Mouse (Mus musculus): ENCODE measurements around the gene Agap3. TPM values are rescaled to one million over a fixed set of nuclear protein-coding genes. Genes with fewer than 3 reads are reported as not detected.

Gene Agap3
- polyA plus RNA-seq, 1 experiment from 2014 or later, result 24.6 TPM

DNA sequence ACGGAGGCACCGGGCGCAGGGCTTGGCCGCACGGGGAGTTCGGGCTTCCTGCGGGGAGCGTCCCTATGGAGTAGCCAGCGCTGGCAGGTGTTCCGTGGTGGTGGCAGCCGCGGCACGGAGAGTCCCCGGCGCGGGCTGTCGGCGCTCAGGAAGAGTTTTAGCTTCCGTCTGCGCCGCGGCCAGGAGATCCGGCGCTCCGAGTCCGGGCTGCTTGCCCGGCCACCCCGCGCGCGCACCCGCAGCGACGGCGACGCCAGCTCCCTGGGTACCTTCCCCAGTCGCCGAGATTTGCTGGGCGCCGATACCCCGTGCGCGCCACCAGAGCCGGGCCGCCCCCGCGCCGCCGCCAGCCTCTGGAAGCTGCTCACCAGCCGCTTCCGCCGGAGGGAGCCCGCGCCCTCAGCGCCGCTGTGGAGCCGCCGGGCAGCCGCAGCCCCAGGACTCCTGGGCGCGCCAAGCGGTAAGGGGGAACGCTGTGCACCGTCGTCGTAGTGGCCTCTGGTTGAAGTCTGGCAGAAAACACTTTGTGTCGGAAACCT is 22.8 kb downstream of the Agap3 start:
- H3K4me2 ChIP-seq, result peak overlapping the region; percentile 96
- H3K9me3 ChIP-seq (replicated peaks; ENCODE audit: control insufficient read depth, low read length), result no peaks in the 10 kb centered on the region
- peak overlapping the region; percentile 56 for H3K4me3 ChIP-seq (ENCODE audit: low read depth, low read length)
- H3K27ac ChIP-seq (ENCODE audit: low read depth, low read length), result no peak overlapping the region
- H3K9ac ChIP-seq (ENCODE audit: low read depth, low read length), result peak overlapping the region; percentile 69
- WGBS (ENCODE audit: insufficient replicate concordance), result 1% methylated on average over 62 of the region's 67 CpGs
- H3K27me3 ChIP-seq (ENCODE audit: control insufficient read depth, insufficient read depth, low read length), result peaks cover 9% of the 10 kb centered on the region
- 0 out of 2 replicates have a peak, but pooled peaks have one; percentile 19 for ATAC-seq (replicated peaks; ENCODE audit: insufficient number of reproducible peaks, low FRiP score, low TSS enrichment)
- peaks cover 38% of the 10 kb centered on the region for H3K4me1 ChIP-seq (ENCODE audit: control insufficient read depth, insufficient read depth, low read length)
- peaks cover 13% of the 10 kb centered on the region for H3K36me3 ChIP-seq (ENCODE audit: control insufficient read depth, insufficient read depth, low read length)

DNA sequence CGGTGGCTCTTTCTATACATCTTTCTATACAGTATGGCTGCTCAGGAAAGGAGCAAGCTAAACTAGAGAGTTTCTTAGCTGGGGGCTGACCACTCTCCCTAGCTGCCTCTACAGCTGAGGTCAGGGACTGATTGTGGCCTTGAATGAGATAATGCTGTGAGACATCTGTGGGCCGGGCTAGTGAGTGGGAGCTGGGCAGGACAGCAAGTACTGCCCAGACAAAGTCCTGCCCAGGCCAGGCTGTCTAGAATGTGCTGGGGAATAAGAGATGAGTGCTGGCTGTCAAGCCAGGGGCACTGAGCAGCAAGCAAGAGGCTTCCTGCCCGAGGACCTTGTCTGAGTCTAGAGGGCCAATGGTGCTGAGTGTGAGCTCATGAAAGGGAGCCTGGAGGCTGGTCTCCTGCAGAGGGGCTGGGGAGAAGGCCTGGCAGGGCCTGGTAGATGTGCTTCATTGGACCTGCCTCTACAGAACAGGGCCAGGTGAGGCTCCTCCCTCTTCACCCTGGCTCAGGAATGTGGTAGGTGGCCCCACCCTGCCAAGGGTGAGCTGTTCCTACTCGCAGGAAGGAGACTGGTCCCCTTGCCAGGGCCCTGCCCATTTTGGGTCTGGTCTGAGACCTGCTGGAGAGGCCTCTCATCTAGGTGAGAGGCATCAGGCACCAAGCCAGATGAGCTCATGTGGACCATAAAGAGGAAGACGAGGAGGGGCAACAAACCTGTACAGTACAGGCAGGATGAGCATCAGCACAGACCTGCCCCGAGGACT is 23.7 kb downstream of the Agap3 start:
- peaks cover 9% of the 10 kb centered on the region for H3K27me3 ChIP-seq (ENCODE audit: control insufficient read depth, insufficient read depth, low read length)
- H3K9me3 ChIP-seq (replicated peaks; ENCODE audit: control insufficient read depth, low read length), result no peaks in the 10 kb centered on the region
- ATAC-seq (replicated peaks; ENCODE audit: insufficient number of reproducible peaks, low FRiP score, low TSS enrichment), result no peak; the same call in 1 of the 2 replicates
- peaks cover 19% of the 10 kb centered on the region for H3K36me3 ChIP-seq (ENCODE audit: control insufficient read depth, insufficient read depth, low read length)
- WGBS (ENCODE audit: insufficient replicate concordance), result 56% methylated on average over 6 of the region's 6 CpGs
- no peak overlapping the region for H3K27ac ChIP-seq (ENCODE audit: low read depth, low read length)
- peaks cover 38% of the 10 kb centered on the region for H3K4me1 ChIP-seq (ENCODE audit: control insufficient read depth, insufficient read depth, low read length)
- H3K4me2 ChIP-seq, result peak overlapping the region; percentile 96
- no peak overlapping the region; the same call in 1 of the 2 replicates for H3K4me3 ChIP-seq (ENCODE audit: low read depth, low read length)
- H3K9ac ChIP-seq (ENCODE audit: low read depth, low read length), result peak overlapping the region; percentile 22; the same call in 1 of the 2 replicates

DNA sequence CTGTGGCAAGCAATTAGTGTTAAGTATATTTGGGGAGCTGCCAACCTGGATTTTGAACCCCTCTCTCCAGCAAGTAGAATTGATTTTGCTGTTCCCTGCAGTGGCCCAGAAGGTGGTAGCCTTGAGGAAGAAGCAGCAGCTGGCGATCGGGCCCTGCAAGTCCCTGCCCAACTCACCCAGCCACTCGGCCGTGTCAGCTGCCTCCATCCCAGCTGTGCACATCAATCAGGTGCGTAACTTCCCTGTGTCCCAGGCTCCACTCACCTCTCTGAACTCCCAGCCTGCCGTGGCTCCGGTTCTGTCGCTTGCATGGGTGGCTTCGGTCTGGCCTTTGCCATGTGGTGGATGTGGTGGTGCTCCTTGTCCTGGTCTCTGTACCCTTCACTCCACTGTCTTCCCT is 25.9 kb downstream of the Agap3 start:
- H3K4me3 ChIP-seq (ENCODE audit: low read depth, low read length), result no peak overlapping the region
- no peak overlapping the region for H3K4me2 ChIP-seq
- ATAC-seq (replicated peaks; ENCODE audit: insufficient number of reproducible peaks, low FRiP score, low TSS enrichment), result no peak
- peaks cover 23% of the 10 kb centered on the region for H3K36me3 ChIP-seq (ENCODE audit: control insufficient read depth, insufficient read depth, low read length)
- H3K27ac ChIP-seq (ENCODE audit: low read depth, low read length), result no peak overlapping the region
- H3K27me3 ChIP-seq (ENCODE audit: control insufficient read depth, insufficient read depth, low read length), result peaks cover 9% of the 10 kb centered on the region
- WGBS (ENCODE audit: insufficient replicate concordance), result 91% methylated on average over 9 of the region's 9 CpGs
- H3K4me1 ChIP-seq (ENCODE audit: control insufficient read depth, insufficient read depth, low read length), result peaks cover 39% of the 10 kb centered on the region
- H3K9me3 ChIP-seq (replicated peaks; ENCODE audit: control insufficient read depth, low read length), result no peaks in the 10 kb centered on the region
- H3K9ac ChIP-seq (ENCODE audit: low read depth, low read length), result no peak overlapping the region

DNA sequence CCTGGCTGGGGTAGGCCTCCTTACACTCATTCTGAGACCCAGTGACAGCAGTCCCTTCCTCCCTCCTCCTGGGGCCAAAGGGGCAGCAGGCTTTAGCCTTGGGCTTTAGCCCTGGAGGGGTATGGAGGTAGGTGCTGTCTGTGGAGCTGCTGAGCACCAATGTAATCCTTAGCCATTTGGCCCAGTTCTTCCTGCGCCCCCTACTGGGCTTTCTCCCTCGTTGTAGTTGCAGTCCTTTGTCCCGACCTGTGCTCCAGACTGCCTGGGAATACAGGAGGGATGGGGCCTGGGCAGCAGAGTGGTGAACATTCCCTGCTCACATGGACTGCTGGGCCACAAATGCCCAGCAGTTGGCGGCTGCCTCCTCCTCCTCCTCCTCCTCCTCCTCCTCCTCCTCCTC is 29.7 kb downstream of the Agap3 start:
- peak; percentile 32; the same call in 1 of the 2 replicates for ATAC-seq (replicated peaks; ENCODE audit: insufficient number of reproducible peaks, low FRiP score, low TSS enrichment)
- H3K4me3 ChIP-seq (ENCODE audit: low read depth, low read length), result no peak overlapping the region
- H3K4me2 ChIP-seq, result no peak overlapping the region
- H3K9me3 ChIP-seq (replicated peaks; ENCODE audit: control insufficient read depth, low read length), result no peaks in the 10 kb centered on the region
- peaks cover 15% of the 10 kb centered on the region for H3K4me1 ChIP-seq (ENCODE audit: control insufficient read depth, insufficient read depth, low read length)
- peaks cover 25% of the 10 kb centered on the region for H3K36me3 ChIP-seq (ENCODE audit: control insufficient read depth, insufficient read depth, low read length)
- peaks cover 5% of the 10 kb centered on the region; the same call in 1 of the 2 replicates for H3K27me3 ChIP-seq (ENCODE audit: control insufficient read depth, insufficient read depth, low read length)
- no peak overlapping the region for H3K9ac ChIP-seq (ENCODE audit: low read depth, low read length)
- WGBS (ENCODE audit: insufficient replicate concordance), result 13% methylated on average over 4 of the region's 4 CpGs
- H3K27ac ChIP-seq (ENCODE audit: low read depth, low read length), result no peak overlapping the region

DNA sequence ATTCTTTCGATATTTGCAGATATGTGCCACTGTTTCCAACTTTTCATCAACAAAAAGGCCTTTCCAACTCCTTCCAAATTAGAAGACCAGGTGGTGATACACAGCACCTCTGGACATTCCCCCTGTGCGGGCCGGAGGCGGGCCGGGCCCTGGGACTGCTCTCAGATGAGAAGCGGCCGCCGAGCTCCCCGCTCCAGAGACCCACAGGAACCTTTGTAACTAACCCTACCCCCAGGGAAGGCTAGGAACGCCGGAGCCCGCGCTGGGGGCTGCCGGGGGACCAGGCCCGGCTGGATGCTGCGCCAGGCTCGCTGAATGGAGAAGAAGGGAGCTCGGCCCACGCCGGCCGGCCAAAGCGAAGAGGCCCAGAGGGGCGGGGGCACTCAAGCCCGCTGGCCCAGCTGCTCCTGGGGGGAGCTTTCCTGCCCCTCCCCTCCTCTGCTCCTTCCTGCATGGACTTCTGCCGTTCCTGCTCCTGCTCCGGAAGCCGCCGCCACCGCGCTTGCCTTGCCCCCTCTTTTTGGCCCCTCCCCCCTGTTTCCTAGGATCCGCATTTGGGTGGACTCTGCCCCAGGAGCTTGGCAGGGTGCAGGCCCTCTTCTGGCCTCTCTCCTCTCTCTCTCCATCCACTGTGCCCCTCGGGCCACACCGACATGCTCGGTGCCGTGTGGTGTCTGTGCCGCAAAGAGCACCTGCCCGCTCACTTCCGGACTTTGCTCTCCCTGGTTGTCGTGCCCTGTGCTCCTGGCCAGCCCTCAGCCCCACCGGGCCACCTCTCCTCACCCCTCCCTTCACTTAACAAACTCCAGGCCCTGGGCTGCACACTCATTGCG is 30.5 kb downstream of the Agap3 start:
- Histone ChIP-seq H3K27me3 (ENCODE audit: control insufficient read depth, insufficient read depth, low read length) (peaks cover 5% of the 10 kb centered on the region; the same call in 1 of the 2 replicates), H3K4me3 (ENCODE audit: low read depth, low read length) (no peak overlapping the region), H3K9ac (ENCODE audit: low read depth, low read length) (no peak overlapping the region), H3K36me3 (ENCODE audit: control insufficient read depth, insufficient read depth, low read length) (peaks cover 26% of the 10 kb centered on the region), H3K9me3 (replicated peaks; ENCODE audit: control insufficient read depth, low read length) (no peaks in the 10 kb centered on the region), H3K27ac (ENCODE audit: low read depth, low read length) (no peak overlapping the region), H3K4me1 (ENCODE audit: control insufficient read depth, insufficient read depth, low read length) (peaks cover 15% of the 10 kb centered on the region), H3K4me2 (no peak overlapping the region; the same call in 1 of the 2 replicates)
- no peak for ATAC-seq (replicated peaks; ENCODE audit: insufficient number of reproducible peaks, low FRiP score, low TSS enrichment)
- WGBS (ENCODE audit: insufficient replicate concordance), result 51% methylated on average over 41 of the region's 41 CpGs

DNA sequence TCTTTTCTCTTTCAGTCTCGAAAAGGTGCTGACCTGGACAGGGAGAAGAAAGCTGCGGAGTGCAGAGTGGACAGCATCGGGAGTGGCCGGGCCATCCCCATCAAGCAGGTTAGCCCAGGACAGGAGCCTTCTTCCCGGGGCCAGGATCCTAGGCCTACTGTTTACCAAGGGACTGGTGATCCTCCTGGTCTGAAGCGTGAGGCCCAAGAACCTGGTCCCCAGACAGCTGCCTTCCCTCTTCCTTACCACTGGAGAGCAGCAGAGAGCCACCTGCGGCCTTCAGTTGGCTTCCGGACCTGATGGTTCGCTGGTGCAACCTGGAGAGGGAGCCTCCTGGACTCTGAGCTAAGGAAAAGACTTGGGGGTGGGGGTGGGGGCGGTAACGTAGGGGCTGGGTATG is 31.3 kb downstream of the Agap3 start:
- peaks cover 5% of the 10 kb centered on the region; the same call in 1 of the 2 replicates for H3K27me3 ChIP-seq (ENCODE audit: control insufficient read depth, insufficient read depth, low read length)
- no peak overlapping the region for H3K9ac ChIP-seq (ENCODE audit: low read depth, low read length)
- H3K4me1 ChIP-seq (ENCODE audit: control insufficient read depth, insufficient read depth, low read length), result peaks cover 15% of the 10 kb centered on the region
- no peak overlapping the region for H3K4me2 ChIP-seq
- H3K4me3 ChIP-seq (ENCODE audit: low read depth, low read length), result no peak overlapping the region
- H3K9me3 ChIP-seq (replicated peaks; ENCODE audit: control insufficient read depth, low read length), result no peaks in the 10 kb centered on the region
- H3K27ac ChIP-seq (ENCODE audit: low read depth, low read length), result 0 out of 2 replicates have a peak overlapping the region, but pooled peaks have one; percentile 10
- peaks cover 25% of the 10 kb centered on the region for H3K36me3 ChIP-seq (ENCODE audit: control insufficient read depth, insufficient read depth, low read length)
- ATAC-seq (replicated peaks; ENCODE audit: insufficient number of reproducible peaks, low FRiP score, low TSS enrichment), result no peak
- 29% methylated on average over 11 of the region's 11 CpGs for WGBS (ENCODE audit: insufficient replicate concordance)

DNA sequence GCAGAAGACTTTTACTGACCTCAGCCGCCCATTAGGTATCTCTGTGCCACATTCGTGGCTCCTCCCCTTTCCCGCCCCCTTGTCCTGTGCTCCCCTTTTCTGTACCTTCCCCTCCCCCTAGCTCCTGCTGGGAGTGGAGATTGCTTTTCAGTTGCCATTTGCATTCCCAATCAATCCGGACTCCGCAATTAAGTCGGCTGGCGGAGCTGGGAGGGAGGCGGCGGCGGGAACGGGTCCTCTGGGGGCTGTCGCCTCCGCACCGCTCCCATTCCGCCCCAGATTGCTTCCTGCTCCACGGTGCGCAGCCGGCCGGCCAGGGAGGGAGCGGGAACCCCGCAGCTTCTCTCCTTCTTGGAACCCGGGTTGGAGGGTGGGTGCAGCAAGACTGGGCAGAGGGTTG is 33.0 kb downstream of the Agap3 start:
- peak overlapping the region; percentile 25 for H3K4me3 ChIP-seq (ENCODE audit: low read depth, low read length)

DNA sequence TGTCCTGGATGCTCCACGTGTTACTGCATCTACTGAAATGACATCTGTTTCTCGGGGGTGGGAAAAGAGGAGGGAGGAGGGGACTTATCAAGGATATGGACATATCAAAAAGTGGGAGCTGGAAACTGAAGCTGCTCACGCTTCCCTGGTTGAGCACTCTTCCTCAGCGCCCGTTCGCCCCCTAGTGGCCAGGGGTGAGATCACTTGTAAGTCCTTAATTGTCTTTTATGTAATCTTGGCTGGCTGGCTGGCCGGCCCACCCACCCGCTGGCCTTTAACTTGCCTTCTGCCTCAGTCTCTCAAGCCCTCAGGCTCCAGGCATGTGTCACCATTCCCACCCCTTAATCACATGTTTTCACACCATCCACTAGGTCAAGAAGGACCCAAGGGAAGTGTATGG is 34.1 kb downstream of the Agap3 start:
- H3K27ac ChIP-seq (ENCODE audit: low read depth, low read length), result no peak overlapping the region
- no peak overlapping the region for H3K4me2 ChIP-seq
- 6% methylated on average over 8 of the region's 8 CpGs for WGBS (ENCODE audit: insufficient replicate concordance)
- no peak for ATAC-seq (replicated peaks; ENCODE audit: insufficient number of reproducible peaks, low FRiP score, low TSS enrichment)
- no peaks in the 10 kb centered on the region for H3K9me3 ChIP-seq (replicated peaks; ENCODE audit: control insufficient read depth, low read length)
- H3K9ac ChIP-seq (ENCODE audit: low read depth, low read length), result no peak overlapping the region
- H3K4me3 ChIP-seq (ENCODE audit: low read depth, low read length), result no peak overlapping the region
- peaks cover 28% of the 10 kb centered on the region for H3K36me3 ChIP-seq (ENCODE audit: control insufficient read depth, insufficient read depth, low read length)
- 0 out of 2 replicates have a peak, but pooled peaks cover 5% of the 10 kb centered on the region for H3K27me3 ChIP-seq (ENCODE audit: control insufficient read depth, insufficient read depth, low read length)
- H3K4me1 ChIP-seq (ENCODE audit: control insufficient read depth, insufficient read depth, low read length), result peaks cover 15% of the 10 kb centered on the region

More for the DNA sequence above, 33.0 kb downstream of the Agap3 start:
- Histone ChIP-seq H3K9me3 (replicated peaks; ENCODE audit: control insufficient read depth, low read length) (no peaks in the 10 kb centered on the region), H3K36me3 (ENCODE audit: control insufficient read depth, insufficient read depth, low read length) (peaks cover 31% of the 10 kb centered on the region), H3K4me1 (ENCODE audit: control insufficient read depth, insufficient read depth, low read length) (peaks cover 15% of the 10 kb centered on the region), H3K4me2 (peak overlapping the region; percentile 58), H3K9ac (ENCODE audit: low read depth, low read length) (peak overlapping the region; percentile 49), H3K27ac (ENCODE audit: low read depth, low read length) (no peak overlapping the region), H3K27me3 (ENCODE audit: control insufficient read depth, insufficient read depth, low read length) (0 out of 2 replicates have a peak, but pooled peaks cover 5% of the 10 kb centered on the region)
- WGBS (ENCODE audit: insufficient replicate concordance), result 23% methylated on average over 22 of the region's 22 CpGs
- ATAC-seq (replicated peaks; ENCODE audit: insufficient number of reproducible peaks, low FRiP score, low TSS enrichment), result no peak

All from heart, embryonic 11.5 days (tissue).